Mouse (Mus musculus) cerebellum, adult 8-10 months (tissue): ENCODE data around the gene Psmd1.
A peak's percentile ranks its signal among the peaks of the same experiment; 100 is the strongest.

ENCODE experiments used
- DNase-seq: peaks from one replicate; pipeline ENCODE4 v3.0.0; 2022

Psmd1 gene

GRCm38 (mm10) chr1:86076565-86076964, 12.4 kb downstream of the Psmd1 start:
- DNase-seq: no peak

DNA sequence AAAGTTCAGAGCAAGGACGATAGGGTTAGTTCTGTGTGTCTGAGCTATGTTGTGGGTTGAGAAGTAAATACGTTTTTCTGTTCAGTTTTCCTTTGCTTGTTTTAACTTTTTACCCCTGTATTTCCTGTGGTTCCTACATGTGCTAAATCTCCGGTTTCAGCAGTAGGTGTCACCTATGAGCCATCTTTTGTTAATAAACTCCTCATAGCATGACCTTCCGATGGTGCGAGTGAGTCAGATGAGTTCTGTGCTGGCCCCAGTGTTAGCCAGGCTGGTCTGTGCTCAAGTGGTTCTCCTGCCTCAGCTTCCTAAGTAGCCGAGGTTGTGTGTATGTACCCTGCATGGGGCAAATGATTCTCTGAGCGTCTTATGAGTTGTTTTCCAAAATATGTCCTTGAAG, 30.2 kb downstream of the Psmd1 start:
- no peak for DNase-seq

- no peak for DNase-seq
These were observed 40.9 kb downstream of the Psmd1 start for GRCm38 (mm10) chr1:86105054-86105453.

- peak; percentile 6 for DNase-seq
These were observed 47.6 kb downstream of the Psmd1 start, which contains the start of gene Htr2b for GRCm38 (mm10) chr1:86111779-86112178. Gene Htr2b (minus strand): TSS chr1:86111970.

GRCm38 (mm10) chr1:86114141-86114540, 50.0 kb downstream of the Psmd1 start:
- DNase-seq: no peak

- DNase-seq: no peak
These were observed 55.4 kb downstream of the Psmd1 start for GRCm38 (mm10) chr1:86119549-86119948.

GRCm38 (mm10) chr1:86126036-86126435, 61.8 kb downstream of the Psmd1 start:
- no peak for DNase-seq

DNA sequence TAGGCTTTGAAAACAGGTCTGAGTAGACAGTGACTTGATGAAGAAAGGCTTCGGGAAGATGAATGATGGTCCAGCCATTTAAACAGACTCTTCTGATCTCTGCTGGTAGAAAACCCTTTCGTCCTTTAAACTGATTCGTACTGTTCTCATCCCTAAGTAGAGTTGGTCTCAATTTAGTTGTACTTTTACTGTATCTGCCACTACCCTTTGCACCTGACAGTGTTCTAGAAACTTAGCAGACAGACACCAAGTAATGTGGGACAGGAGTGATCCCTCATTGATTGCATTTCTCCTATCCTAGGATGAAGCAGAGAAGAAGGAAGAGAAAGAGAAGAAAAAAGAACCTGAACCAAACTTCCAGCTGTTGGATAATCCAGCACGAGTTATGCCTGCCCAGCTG, 69.2 kb downstream of the Psmd1 start, which contains the start of gene Gm21972:
Gm21972 (plus strand) TSS at position 301 of the 400 bp plus-strand sequence.
- no peak for DNase-seq

GRCm38 (mm10) chr1:86135315-86135714, 71.1 kb downstream of the Psmd1 start:
- DNase-seq: no peak

DNA sequence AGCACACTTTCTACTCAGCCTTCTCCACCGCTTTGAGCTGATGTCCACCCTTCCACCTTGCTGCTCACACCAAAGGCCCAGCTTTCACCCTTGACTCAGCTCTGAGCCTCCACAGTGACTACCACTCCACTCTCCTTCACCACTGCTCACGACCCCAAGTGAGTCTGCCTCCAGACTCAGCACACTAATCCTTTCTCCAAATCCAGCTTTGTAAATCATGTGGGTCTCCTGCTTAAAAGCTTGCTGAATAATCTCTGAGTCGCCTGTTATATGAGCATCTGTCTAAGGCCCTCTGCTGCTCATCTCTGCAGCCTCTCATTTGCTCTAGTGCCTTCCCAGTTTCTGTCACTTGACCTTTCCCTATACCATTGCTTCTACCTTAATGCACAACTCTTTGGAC, 76.9 kb downstream of the Psmd1 start:
- no peak for DNase-seq

- DNase-seq: no peak
These were observed 79.0 kb downstream of the Psmd1 start for GRCm38 (mm10) chr1:86143165-86143564.

- DNase-seq: no peak
These were observed 80.1 kb downstream of the Psmd1 start for GRCm38 (mm10) chr1:86144001-86144944.

DNA sequence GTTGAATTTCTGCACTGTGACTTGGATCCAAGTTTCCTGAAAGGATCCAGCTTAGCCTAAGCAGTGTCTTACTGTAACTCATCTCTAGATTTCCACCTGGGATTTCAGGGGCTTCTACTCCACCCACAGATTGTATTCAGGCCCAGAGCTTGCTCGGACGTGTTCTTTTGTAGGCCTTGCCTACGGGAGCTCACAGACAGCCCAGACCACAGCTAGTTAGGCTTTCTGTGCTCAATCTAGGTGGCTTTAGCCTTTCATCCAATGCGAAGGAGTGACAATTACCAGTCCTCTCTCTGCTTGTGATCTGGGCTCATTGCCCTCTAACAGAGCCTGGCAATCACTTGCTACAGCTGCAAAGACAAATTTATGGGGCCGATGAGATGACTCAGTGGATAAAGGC, 82.1 kb downstream of the Psmd1 start:
- DNase-seq: no peak

DNA sequence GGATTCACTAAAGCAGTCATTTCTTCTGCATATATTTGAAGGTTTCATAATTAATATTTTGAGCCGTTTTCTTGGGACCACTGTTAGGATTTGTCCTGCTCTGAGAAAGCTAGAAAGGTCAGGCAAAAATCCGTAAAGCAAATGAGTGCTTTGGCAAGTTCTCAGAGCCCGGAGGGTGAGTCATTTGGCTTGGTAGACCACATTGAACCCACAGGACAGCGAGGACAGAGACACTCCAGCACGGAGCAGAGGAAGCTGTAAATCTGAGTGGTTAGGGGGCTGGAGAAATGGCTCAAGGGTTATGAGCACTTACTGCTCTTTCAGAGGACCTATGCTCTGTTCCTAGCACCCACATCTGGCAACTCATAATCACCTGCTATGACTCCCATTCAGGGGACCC, 83.4 kb downstream of the Psmd1 start:
- no peak for DNase-seq

- no peak for DNase-seq
These were observed 84.0 kb downstream of the Psmd1 start for GRCm38 (mm10) chr1:86148161-86148560.

GRCm38 (mm10) chr1:86150929-86151328, 86.7 kb downstream of the Psmd1 start:
- DNase-seq: no peak

DNA sequence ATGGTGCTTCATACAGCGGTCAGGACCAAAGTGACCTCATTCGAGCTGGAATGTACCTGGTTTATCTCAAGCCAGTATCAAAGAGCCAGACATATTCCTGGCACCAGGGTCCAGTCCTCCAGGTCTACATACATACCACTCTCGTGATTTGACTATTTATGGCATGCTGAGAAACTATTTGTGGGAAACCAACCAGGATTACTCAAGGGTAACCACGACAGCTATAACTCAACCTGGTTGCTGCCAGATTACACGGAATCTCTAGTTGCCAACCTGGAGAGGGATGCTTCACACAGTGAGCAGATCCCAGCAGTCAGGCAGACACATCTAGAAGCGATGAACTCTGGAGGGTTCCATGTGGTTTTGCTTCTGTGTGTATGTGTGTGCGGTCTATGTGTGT, 87.2 kb downstream of the Psmd1 start:
- DNase-seq: no peak

DNA sequence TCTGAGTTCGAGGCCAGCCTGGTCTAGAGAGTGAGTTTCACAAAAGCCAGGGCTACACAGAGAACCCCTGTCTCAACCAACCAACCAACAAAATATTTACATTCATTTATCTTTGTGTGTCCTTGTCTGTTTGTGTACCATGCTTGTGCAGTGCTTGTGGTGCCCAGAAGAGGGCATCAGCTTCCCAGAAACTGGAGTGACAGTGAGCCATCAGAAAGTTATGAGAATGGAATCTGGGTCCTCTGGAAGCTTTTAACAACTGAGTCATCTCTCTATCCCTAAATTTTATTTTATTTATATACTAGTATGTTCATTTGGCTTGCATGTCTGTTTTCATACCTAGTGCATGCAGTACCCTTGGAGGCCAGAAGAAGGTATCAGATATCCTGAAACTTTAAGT, 88.4 kb downstream of the Psmd1 start:
- no peak for DNase-seq

DNA sequence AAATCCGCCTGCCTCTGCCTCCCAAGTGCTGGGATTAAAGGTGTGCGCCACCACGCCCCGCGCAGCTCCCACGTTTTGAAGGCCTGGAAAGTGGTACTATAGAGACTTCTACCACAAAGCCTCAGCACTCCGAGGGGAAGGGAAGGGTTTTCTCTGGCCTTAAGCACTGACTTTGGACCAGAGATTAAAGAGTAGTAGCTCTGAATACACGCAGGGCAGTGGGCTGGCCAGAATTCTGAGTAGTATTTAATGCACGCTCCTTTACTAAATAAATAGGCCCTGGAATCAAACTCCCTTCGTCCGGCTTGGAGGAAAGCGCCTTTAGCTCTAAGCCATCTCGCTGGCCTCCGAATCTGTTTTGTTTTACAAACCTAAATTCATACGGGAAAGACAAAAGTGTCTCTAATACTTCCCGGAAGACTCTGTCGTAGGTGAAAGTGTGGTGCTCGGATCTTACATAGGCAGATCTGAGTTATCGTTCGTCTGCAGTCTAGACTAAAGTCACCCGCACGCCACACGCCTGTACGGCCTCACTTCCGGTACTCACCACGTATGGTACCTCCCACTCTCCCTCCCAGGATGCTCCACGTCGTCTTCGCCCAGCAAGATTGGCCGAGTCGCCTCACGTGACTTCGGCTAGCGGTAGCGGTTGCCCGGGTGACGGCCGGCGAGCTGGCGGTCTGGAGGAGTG, 90.1 kb downstream of the Psmd1 start, which contains the start of gene Armc9:
Armc9 (plus strand) TSS at position 648 of the 691 bp plus-strand sequence.
- peak; percentile 89 for DNase-seq

- no peak for DNase-seq
These were observed 90.6 kb downstream of the Psmd1 start for GRCm38 (mm10) chr1:86154824-86155164.

DNA sequence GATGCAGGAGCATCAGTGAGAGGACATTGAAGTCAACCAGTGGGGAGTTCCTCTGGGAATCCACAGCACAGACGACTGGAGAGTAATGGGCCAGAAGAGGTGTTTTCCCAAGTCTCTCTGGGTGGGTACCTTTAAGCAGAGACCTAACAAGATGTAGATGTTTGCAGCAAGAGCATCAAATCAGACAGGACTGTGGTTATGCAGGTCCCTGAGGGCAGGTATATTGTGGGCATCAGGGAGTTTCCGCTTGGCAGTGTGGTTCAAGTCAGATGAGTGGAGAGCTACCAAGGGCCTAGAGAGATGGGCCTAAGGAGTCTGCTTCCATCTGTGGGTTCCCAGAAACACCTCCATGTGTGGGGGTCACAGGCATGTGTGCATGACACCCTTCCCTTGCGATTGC, 91.9 kb downstream of the Psmd1 start:
- DNase-seq: no peak

DNA sequence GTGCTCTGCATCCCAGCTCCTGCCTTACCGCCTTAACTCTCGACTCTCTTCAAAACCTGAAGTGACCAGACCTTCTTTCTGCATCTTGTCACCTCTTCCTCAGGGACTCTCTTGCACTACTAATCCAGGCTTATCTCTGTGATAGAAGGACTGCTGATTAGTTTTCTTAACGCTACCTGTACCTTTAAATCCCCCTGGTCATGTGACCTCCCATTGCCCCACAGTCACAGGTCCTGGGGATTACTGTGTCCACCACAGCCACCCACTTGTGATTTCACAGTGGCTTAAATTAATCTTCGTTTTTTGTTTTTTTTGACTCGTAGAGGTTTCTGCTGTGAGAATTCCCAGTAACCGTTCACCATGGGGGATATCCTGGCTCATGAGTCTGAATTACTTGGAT, 92.4 kb downstream of the Psmd1 start:
- no peak for DNase-seq

DNA sequence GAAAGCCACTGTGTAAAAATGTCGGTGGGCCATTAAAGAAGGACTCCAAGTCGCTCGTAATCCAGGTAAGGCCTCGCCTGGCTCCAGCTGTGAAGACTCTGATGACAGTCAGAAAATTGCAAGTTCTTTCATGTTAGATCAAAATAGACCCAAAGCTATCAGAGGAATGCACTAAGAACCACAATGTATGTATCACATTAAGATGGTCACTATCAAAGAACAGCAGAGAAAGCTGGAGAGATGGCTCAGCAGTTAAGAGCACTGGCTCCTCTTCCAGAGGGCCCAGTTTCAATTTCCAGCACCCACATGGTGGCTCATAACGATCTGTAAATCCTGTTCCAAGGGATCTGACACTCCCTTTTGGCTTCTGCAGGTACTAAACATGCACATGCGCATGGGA, 95.9 kb downstream of the Psmd1 start:
- no peak for DNase-seq

DNA sequence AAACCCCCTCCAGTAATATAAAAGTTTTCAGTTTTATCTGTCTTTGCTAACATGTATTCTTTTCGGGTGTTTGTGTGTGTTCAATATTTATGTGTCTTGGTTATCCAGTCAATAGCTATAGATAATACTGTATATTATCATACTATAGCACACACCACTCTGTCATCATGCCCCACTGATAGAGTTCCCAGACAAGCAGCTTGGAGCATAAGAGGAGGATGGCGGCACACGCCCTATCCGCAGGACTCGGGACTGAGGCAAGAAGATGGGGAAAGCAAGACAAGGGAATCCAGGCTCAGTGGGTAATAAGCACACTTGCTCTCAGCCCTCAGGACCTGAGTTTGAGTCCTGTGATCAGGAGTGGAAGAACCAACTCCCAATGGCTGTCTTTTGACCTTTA, 96.3 kb downstream of the Psmd1 start:
- DNase-seq: no peak
